Mouse (Mus musculus): ENCODE data around the gene Serpinb8.

DNA sequence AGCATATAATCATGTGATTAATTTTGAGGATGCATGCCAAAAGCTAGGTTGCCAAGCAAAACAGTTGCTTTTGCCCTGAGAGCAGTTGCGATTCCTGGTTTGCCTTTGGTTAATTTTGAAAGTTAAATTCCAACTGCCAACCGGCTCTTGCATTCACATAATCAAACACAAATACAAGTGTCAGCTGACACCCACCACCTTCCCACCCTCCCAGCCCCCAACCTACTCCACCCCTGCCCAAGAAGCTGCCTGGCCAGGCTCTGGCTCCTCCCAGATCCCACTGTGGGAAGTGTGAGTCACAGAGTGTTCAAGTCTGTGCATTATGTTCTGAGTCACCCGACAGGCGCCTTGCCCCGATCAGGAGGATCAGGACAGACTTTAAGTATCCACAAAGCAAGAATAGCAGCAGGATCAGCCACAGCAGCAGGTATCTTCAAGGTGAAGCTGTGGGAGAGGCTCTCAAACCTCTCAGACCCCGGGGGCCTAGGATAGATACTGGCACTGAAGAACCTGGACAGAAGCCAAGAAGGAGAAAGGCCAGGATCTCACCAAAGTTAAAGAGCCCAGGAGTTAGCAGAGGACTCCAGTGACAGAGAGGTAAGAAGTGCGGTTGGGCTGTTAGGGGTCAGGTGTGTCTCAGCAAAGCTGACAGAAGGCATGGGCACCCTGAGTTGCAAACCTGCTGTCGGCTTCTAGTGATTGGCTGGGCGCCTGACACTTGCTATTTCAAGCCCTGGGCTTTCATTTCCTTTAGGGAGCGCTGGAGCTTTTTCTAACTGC lies at the start of gene Serpinb8:
- TF ChIP-seq CTCF (IDR thresholded peaks at IDR 0.05; ENCODE audit: low read depth) (no peak), EP300 (IDR thresholded peaks at IDR 0.05; ENCODE audit: low read depth) (no peak)

Data from heart, postnatal 0 days (tissue).